Mouse (Mus musculus) liver, embryonic 14.5 days (tissue): ENCODE measurements at regions not wholly inside any gene's neighbourhood (a gene's known extent, or its start where the extent isn't known, plus 50 kb on each side); places are given as distances from the start of the nearest gene placed in this dataset. TPM values are rescaled to one million over a fixed set of nuclear protein-coding genes. Genes with fewer than 3 reads are reported as not detected.

Experiments used
- ATAC-seq: fragments of 200-750 bp; cut with Nextera tagmentation; 2 replicates; pipeline ENCODE4 v1.8.0; 2017; ENCODE audit warnings: moderate number of reproducible peaks, mild to moderate bottlenecking, moderate library complexity; ENCODE audit not compliant: insufficient read depth
- DNase-seq, 3 experiments: peaks; one replicate each; pipeline ENCODE4 v3.0.0-alpha.2; 2012 to 2013; ENCODE audit warnings: low read depth in 3 of 3, low spot score in 3 of 3
- H3K27ac ChIP-seq: fragments of 300-500 bp; sonication (generic); 2 replicates; pipeline ENCODE4 v1.5.1; 2014; ENCODE audit warnings: moderate library complexity, mild to moderate bottlenecking, control low read depth, inconsistent platforms
- H3K27me3 ChIP-seq: fragments of 300-500 bp; sonication (generic); 2 replicates; pipeline ENCODE4 v1.6.1; 2014; ENCODE audit warnings: mild to moderate bottlenecking, low read length, moderate library complexity; ENCODE audit not compliant: control insufficient read depth, insufficient read depth
- H3K36me3 ChIP-seq: fragments of 300-500 bp; sonication (generic); replicated peaks from 2 replicates; pipeline ENCODE4 v1.6.1; 2014; ENCODE audit warnings: low read depth; ENCODE audit not compliant: control insufficient read depth, insufficient read depth
- H3K4me1 ChIP-seq, 2 experiments: fragments of 200-500 bp in 1 of 2; fragments of 300-500 bp in 1 of 2; sonication (generic) in 1 of 2; replicated peaks; 2 replicates each; pipeline ENCODE4 v1.6.1; 2012 to 2014; ENCODE audit warnings: antibody characterized with exemption in 1 of 2, inconsistent platforms in 1 of 2, low read length in 1 of 2; ENCODE audit not compliant: control insufficient read depth in 2 of 2, insufficient read depth in 2 of 2
- H3K4me2 ChIP-seq: fragments of 300-500 bp; sonication (generic); 2 replicates; pipeline ENCODE4 v1.6.1; 2014; ENCODE audit warnings: low read depth, mild to moderate bottlenecking, control low read depth, moderate library complexity
- H3K4me3 ChIP-seq, 2 experiments: fragments of 200-500 bp in 1 of 2; fragments of 300-500 bp in 1 of 2; sonication (generic) in 1 of 2; 2 replicates each; pipeline ENCODE4 v1.5.1; 2012 to 2014; ENCODE audit warnings: low read depth in 2 of 2, low read length in 2 of 2, mild to moderate bottlenecking in 2 of 2, control low read depth in 1 of 2, inconsistent platforms in 1 of 2, moderate library complexity in 1 of 2; ENCODE audit not compliant: insufficient read depth in 1 of 2
- H3K9ac ChIP-seq: fragments of 300-500 bp; sonication (generic); replicated peaks from 2 replicates; pipeline ENCODE4 v1.6.1; 2014; ENCODE audit warnings: mild to moderate bottlenecking, control low read depth, moderate library complexity
- H3K9me3 ChIP-seq: fragments of 300-500 bp; sonication (generic); 2 replicates; pipeline ENCODE4 v1.6.1; 2016; ENCODE audit warnings: low read length, mixed read lengths; ENCODE audit not compliant: control insufficient read depth
- CTCF ChIP-seq: IDR thresholded peaks from 2 replicates; pipeline ENCODE4 v1.5.1; 2016; ENCODE audit warnings: antibody characterized with exemption, low read depth, control low read depth
- EP300 ChIP-seq: IDR thresholded peaks from 2 replicates; pipeline ENCODE4 v1.6.1; 2016; ENCODE audit warnings: antibody characterized with exemption, low read depth
- WGBS: fragments of 180-500 bp; shearing (Covaris S2); extraction: QIAGEN DNeasy Blood & Tissue Kit; methylation state at CpG from one replicate; pipeline ENCODE4 v1.1.7; 2014; ENCODE audit not compliant: insufficient replicate concordance; 5-methylcytosine and 5-hydroxymethylcytosine counted together
- microRNA-seq: library from miRNA; unstranded; fragments of <30 nt; microRNA quantifications from one replicate; pipeline ENCODE4, GENCODE M21; 2016

DNA sequence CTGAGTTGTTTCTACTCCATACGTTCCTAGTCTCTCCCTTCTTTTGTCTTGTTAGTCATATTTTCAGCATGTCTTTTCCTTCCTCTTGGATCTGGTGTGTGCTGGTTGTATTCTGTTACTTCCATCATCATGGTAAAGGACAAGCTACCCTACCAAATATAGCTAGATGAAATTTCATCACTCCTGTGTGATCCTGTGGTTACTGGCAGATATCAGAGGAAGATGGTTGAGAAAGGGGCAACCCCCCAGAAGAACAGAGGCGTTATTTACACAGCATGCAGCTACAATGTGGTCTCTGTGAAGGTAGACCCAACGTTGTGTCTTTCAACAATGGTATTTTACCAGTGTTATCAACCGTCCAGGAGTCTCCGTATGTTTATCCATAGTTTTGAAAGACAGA is 52.8 kb upstream of the Adgrl4 start:
- Histone ChIP-seq H3K9ac (no peak overlapping the region), H3K9me3 (no peaks in the 10 kb centered on the region), H3K4me2 (no peak overlapping the region), H3K4me1 (no peaks in the 10 kb centered on the region), H3K4me3 (no peak overlapping the region), H3K27me3 (no peaks in the 10 kb centered on the region), H3K36me3 (no peaks in the 10 kb centered on the region), H3K27ac (no peak overlapping the region)
- 37% methylated on average over 5 of the region's 5 CpGs for WGBS
- DNase-seq (no peak), ATAC-seq (no peak)
- TF ChIP-seq CTCF (no peak), EP300 (no peak)

DNA sequence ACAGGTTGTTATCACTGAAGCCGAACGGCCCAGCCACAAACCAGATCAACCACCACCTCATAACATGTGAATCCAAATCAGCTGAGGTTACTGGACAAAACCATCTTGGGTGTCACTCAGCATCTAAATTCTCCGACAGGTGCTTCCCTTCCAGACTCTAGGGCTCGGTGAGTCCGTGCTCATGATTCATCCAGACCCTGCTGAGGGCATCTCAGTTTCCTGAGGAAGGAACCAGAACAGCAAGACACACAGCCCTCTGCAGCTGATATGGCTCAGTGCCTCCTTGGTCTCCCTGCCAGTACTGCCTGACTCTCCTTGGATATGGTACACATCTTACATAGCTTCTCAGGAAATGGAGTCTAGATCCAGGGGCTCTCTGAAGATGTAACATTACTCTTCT is 51.6 kb upstream of the Adgrl4 start:
- no peak overlapping the region for H3K4me2 ChIP-seq
- no peak overlapping the region for H3K4me3 ChIP-seq
- H3K4me1 ChIP-seq = no peaks in the 10 kb centered on the region
- TF ChIP-seq EP300 (no peak), CTCF (no peak)
- ATAC-seq (no peak), DNase-seq (peak in 1 of 3 experiments; percentile 3)
- no peaks in the 10 kb centered on the region for H3K9me3 ChIP-seq
- no peaks in the 10 kb centered on the region for H3K36me3 ChIP-seq
- H3K27me3 ChIP-seq = no peaks in the 10 kb centered on the region
- H3K27ac ChIP-seq = no peak overlapping the region
- 12% methylated on average over 5 of the region's 5 CpGs for WGBS
- no peak overlapping the region for H3K9ac ChIP-seq

Small RNA genes in the stretch of these regions (microRNA-seq; reads per million reads assigned to microRNA genes)
- gene Mir3963 = not detected
